Mouse (Mus musculus) yolk sac, embryonic 10.5 days (tissue): Measurements from ENCODE around the gene Sh2d2a.
"Not testable (repeated sequence)": the region's sequence is repeated elsewhere in the genome, so short reads cannot be mapped to it uniquely, and the experiment has no call there.

Source experiments
- DNase-seq: peaks from one replicate; pipeline ENCODE4 v3.0.0-alpha.2; 2017; ENCODE audit warnings: low spot score

Sh2d2a gene

DNA sequence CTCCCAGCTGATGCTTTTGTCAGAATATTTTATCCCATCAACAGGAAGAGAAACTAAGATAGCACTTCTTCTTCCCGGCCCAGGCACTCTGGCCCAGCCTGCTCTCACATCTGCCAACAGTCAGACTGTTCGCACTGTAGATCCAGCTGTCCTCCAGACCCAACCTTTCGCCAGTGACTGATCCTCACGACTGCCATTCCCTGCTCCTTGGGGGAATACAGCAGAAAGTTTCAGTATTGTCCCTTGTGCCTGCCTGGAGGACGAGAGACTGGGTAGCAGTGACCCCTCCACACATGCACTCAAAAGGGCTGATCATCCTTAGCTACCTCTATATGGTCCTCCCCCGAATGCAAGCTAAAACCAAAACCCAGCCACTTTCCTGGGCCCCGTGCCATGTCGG, 9.4 kb downstream of the Sh2d2a start:
- DNase-seq = no peak

DNA sequence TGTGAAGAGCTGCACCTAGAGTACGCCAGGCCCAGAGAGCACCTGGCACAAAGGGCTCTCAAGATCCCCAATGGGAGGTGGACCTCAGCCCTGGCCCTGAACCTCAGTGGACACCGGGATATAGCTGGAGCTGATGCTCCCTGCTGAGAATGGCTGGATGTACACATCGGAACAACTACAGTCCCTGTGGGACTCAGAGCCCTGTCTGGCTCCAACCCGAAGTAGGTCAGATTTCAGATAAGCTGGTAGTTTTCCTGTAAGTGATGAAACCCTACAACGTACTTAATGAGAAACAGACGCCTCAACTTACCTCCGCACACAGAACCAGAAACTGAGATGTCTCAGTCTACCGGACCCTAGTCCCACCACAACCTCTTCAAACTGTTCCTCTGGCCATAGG, 11.1 kb downstream of the Sh2d2a start:
- no peak for DNase-seq

DNA sequence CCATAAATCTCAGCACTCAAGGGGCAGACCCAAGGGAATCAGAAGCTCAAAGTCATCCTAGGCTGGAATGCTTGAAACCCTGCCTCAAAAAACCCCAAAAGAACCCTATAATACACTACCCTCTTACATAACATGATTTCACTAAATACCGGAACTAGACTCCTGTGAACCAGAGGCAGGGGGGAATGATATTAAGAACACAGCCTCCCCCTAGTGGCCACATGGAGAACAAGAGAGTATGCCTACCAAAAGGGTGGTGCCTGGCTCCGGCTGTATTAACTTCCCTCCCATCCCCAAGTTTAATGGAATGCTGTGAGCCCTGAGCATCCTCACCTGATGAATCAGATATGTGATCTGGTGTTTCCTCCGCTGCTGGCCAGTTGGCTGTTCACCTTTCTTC, 13.3 kb downstream of the Sh2d2a start:
- DNase-seq = peak; percentile 20

DNA sequence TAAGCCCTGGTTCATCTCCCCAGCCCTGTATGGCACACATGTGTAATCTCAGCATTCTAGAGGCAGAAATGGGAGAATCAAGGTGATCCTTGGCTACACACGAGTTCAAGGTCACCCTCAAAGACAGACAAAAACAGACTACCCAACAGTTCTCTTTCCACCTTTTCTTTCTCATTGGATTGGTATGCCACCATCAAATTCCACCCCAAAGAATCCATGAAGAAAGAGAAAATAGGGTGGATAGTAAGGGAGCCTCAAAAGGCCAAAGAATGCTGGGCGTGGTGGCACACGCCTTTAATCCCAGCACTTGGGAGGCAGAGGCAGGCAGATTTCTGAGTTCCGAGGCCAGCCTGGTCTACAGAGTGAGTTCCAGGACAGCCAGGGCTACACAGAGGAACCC, 17.6 kb downstream of the Sh2d2a start:
- not testable (repeated sequence) for DNase-seq

DNA sequence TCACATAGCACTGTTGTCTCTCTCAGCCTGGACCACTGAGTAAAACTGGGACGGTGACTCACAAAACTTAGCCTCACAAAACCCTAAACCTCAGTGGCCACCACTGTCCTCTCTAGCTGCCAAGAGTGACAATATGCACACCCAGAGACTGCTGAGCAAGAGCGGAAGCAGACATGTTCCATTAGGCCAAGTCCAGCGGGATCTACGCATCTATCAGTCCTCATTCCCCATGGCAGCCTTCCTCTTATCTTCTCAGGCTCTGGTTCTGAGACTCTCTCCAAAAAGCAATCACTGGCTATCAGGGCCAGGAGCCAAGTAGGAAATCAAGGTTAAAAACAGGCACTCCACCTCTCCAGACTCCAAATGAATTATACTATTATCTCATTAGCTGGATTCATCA, 31.2 kb downstream of the Sh2d2a start:
- no peak for DNase-seq

DNA sequence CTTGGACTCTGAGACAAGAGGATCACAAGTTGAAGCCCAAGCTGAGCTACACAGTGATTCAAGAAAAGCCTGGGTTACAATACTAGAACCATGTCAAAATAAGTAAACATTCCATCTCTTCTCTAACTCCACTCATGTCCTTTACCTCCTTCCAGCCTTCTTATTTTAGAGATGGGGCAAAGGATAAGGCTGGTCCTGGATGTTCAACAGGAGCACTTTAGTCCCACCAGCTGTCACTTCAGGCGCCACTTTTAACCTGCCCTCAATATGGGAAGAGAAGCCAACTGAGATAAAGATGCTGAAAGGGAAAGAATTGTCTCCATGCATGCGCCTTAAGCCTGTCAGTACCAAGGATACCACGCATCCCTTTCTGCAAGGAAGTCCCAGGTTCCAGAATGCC, 37.7 kb downstream of the Sh2d2a start:
- DNase-seq = no peak

DNA sequence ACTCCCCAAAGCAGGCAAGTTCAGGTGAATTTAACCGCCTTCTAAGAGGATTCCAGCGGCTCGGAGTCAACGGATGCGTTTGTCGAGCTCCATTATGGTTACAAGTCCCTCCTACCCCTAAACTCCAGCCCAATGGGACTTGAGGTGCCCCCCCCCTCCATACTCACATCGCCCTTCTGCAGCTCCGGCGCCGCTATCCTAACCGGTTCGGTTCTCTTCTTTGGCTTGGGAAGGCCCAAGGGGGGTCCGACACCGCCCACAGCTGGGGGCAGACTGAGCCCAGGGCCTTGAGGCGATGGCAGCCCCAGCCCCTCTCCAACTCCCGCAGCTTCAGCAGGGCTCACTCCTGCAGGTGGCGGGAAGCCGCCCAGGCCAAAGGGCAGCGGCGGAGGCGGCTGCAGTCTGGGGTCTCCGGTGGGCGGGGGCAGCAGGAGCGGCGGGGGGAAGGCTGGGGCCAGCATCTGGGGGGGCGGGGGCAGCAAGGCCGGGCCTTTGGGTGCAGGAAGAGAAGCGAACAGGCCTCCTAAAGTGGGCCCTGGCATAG, 38.2 kb downstream of the Sh2d2a start:
- DNase-seq = peak; percentile 87

DNA sequence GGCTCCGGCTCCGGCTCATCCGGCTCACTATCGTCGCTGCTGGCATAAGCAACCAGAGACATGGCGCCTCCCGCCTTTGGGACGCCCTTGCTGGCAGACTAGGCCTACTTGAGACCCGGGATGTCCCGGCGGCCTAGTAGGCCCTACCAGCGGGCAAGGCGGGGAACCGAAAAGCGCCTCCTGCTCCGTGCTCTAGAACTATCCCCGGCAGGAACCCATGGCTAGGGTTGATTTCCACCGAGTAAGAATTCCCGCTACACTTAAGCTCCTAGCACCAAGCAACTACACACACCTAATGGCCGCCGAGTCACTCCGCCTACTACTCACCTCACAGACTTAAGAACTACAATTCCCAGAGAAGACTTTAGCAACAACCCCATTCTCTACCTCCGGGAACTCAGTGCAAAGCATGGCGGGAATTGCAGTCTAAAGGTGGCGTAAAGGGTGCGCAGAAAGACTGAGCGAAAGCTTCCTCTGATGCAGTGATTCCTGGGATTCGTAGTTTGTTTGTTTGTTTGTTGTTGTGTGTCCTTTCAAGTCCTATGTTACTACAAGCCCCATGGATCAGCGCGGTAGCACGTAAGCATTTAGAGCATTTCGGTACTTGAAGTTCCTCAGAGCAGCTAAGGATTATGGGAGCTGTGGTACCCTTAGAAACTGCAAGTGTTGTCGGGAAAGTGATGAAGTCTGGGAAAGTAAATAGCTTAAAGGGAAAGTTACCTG, 38.9 kb downstream of the Sh2d2a start, which contains the start of gene Prcc:
Gene Prcc (minus strand): TSS at position 328 of the 723 bp plus-strand sequence.
- peak; percentile 97 for DNase-seq

DNA sequence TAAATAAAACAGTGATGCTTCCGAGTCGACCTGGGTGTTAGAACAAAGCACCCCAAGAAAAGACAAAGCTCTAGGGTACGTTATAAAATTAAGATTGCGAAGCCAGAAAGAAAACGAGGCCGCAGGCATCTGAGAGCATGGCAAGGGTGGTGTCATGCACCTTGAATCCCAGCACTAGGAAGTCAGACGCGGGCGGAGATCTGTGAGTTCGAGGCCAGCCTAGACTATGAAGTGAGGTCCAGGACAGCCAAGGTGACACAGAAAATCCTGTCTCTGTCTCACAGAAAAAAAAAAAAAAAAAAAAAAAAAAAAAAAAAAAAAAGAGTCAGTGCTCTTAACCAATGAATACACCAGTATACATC, 39.4 kb downstream of the Sh2d2a start:
- DNase-seq = no peak

DNA sequence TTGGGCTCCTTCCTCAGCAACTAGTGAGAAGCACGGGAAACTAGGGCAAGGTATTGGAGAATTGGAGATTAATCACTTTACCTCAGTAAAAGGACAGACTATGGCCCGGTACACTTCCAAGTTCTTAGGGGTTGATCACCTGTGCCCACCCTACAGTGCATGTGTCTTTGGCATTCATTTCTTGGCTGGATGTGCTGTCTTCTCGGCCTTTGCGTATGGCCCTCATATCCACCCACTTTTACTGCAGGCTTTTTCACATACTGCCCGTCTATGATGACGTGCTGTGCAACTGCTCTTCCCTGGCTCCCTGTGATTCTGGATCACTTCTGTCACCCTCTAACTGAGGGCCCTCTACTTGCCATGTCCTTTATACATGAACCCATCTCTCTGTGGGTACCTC, 39.9 kb downstream of the Sh2d2a start:
- no peak for DNase-seq

DNA sequence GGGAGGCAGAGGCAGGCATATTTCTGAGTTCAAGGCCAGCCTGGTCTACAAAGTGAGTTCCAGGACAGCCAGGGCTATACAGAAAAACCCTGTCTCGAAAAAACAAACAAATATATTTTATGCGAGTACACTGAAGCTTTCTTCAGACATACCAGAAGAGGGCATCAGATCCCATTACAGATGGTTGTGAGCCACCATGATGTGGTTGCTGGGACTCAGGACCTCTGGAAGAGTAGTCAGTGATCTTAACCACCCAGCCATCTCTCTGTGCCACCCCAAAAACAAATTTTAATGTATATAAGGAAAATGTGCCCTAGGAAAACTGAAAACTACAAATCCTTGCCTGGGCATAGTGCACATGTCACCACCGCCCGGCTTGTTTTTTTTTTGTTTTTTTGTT, 40.8 kb downstream of the Sh2d2a start:
- DNase-seq = not testable (repeated sequence)

DNA sequence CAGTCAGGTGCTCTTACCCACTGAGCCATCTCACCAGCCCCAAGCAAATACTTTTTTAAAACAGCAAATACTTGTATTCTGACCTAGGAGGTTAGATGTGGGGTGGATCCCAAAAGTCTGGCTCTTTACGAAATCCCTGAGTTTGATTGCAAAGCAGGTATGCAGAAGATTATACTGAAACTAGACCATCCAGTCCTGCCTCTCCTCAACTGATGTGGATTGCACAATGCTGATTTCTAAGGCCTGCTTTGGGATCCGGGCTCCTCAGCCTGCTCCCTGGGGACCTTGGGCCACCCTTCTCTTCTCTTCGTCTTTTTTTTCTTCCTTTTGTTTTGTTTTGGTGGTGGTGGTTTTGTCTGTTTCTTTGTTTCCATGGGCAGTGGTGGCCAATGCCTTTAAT, 44.9 kb downstream of the Sh2d2a start:
- no peak for DNase-seq

DNA sequence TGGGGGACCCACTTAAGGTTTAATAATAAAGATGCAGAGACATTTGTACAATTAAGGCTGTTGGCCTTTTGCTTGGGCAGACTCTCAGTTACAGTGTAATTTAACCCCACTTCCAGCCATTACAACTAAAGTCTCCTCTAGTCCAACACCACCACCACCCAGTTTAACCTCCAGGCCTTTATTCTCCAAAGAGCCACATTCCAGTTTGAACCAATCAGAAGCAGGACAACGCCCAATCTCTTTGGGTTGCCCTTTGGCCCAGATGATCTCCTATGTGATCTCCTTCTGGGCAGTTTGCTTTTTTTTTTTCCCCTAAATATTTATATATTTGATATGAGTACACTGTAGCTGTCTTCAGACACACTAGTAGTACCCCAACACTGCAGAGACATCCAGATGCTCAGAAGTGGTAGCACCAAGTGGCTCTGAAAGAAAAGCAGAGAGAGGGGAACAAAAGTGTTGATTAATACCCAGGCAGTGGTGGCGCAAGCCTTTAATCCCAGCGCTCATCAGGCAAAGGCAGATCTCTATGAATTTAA, 46.9 kb downstream of the Sh2d2a start:
- no peak for DNase-seq

DNA sequence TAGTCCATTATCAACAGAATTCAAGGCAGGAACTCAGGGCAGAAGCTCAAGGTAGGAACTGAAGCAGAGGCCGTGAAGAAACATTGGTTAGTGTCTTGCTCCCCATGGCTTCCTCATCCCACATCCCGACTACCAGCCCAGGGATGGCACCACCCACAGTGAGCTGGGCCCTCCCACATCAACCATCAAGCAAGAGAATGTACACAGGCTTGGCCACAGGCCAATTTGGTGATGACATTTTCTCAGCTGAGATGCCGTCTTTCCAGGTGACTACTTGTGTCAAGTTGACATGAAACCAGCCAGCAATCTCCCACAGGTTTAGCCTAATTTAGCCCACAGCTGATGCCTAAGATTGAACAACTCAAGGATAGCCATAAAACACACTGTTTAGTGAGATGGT, 52.7 kb downstream of the Sh2d2a start:
- DNase-seq = no peak

DNA sequence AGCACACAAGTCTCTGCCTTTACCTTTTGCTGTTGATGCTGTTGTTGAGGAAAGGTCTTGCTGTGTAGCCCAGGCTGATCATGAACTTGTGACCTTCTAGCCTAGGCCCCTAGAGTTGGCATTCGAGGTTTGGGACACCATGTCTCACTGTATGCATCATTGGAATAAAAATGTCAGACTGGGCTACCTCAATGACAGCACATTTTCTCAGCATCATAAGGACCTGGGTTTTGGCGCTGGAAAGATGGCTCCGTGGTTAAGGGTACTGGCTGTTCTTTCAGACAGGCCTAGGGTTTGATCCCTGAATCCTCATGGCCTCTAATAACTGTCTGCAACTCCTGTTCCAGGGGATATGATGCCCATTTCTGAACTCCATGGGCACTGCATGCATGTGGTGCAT, 53.2 kb downstream of the Sh2d2a start:
- no peak for DNase-seq

DNA sequence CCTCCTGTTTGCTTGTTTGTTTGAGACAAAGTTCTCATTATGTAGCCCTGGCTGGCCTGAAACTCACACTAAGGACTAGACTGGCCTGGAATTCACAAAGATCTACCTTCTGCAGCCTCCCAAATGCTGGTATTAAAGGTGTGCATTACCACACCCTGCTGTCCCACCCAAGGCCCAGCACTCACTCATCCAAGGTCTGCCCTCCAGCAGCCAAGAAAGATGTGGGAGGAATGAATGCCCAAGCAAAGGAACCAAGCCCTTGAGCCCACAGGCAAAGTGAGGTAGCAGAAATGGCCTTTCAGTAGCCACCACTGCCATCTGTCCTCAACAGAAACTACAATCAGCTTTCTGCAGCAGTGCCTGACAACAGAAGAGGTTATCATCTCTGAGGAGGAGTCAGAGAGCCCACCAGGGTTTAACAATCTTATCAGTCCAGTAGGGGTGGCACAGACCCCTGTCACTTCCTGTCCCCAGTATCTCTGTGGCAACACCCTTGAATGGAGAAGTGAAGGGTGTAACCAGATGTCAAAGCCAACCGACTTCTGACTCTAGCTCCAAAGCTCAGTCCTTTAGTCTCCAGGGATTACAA, 54.6 kb downstream of the Sh2d2a start:
- peak; percentile 38 for DNase-seq

DNA sequence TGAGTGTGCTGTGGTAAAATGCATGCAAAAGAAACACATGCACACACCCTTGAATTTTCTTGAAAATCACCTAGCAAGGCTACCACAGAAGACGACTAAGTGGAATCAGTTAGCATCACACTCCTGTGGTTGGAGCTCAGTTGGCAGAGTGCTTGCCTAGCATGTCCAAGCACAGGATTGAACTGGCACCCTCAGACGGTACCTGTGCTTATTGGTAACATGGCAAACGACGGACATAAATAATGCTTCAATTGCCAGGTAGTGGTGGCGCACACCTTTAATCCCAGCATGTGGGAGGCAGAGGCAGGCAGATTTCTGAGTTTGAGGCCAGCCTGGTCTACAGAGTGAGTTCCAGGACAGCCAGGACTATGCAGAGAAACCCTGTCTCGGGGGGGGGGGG, 55.4 kb downstream of the Sh2d2a start:
- DNase-seq = not testable (repeated sequence)

DNA sequence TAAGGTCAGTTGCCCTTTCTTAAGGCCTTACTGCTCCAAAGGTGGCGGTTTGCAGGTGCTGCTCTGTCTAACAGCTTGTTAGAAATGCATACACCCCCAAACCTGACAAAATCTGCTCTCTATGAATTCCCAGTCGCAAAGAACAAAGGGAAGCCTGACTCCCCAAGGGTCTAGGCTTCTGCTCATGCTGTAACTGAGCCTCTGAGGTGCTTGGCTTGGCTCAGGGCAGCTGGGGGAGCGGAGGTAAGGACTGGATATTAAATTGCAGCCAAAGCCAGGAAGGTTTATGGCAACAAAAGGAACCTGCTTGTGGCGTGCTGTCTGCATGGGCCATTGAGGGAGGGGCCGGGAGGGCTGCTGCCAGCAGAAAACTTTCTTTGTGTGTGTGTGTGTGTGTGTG, 57.3 kb downstream of the Sh2d2a start:
- no peak for DNase-seq
